Mouse (Mus musculus) naive thymus-derived CD4-positive, alpha-beta T cell, adult 2 months (primary cell): ENCODE results near the gene Pdzd3.

ENCODE experiments used
- DNase-seq: peaks from one replicate; pipeline ENCODE4 v3.0.0-alpha.2; 2011; ENCODE audit warnings: low read depth

Gene Pdzd3

DNA sequence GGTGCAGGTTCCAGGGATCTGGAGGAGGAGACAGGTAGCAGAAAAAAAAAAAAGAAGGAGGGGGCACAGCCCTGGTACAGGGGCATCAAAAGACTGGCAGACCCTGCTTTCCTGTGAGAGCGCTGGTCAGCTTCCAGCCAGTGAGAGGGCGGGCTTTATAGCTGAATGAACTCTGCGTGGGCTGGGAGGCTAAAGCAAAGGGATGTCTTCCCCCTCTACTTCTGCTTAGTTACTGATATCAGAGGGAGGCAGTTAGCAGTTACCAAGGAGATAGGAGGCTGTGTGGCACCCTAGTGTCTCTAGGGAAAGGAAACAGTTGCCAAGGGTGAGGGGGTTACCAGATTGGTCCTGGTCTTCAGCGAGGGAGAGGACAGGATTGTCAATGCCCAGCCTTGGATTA is 826 bp downstream of the Pdzd3 start:
- no peak for DNase-seq

DNA sequence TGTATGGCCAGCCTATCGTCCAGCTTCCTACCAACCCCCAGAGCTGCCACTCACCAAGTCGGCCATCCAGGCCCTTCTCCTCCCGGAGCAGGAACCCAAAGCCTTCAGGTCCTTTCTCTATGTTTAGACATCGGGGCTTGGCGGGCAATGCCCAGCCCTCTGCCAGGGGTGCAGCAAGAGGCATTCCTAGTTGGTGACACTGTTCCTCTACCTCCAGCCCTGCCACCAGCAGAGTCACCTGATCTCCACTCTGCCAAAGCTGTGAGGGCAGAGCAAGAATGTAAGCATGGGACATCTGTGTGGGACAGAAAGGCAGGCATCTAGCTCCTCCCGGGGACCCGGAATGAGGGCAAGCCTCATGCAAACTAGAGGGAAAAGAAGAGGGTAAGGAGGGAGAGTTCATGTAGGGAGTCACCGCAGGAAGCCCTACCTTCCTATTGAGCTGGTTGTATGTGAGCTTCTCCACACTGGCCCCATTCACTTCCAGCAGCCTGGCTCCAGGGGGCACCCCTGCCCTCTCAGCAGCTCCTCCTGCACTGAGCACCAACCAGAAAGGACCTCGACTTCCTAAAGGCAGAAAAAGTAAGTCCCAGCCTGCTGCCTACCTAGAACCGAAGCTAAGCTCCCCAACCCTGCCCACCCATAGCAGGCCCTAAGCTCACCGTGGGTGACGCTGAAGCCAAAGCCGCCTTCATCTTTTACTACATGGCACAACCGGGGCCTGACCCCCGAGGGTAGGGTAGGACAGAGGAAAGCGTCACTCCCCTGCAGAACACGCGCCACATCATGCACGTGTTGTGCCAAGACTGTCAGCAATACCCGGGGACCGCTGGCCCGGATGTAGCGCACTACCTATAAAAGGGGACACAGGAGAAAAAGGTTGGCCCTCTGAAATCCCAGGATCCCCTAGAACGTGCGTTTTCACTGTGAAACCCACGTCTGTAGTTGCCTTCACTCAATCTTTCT is 1.8 kb downstream of the Pdzd3 start:
- peak; percentile 64 for DNase-seq

DNA sequence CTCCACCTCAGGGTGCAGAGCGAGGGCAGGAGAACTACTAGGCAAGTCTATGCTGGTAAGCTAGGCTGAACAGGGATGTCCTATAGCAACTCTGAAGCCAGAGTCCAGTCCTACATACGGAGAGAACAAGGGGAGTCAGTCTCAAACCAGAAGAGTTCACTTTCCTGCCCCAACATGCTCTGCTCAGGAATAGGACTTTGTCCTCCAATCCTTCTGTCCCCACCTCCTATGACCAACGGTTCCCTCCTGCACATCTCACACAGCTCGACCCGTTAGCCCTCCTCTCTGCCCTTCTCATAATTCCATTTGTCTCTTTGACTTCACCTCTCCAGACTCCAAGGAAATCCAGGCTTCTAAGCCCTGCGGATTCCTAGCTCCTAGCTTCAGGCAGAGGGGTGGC is 3.4 kb downstream of the Pdzd3 start:
- DNase-seq = no peak

DNA sequence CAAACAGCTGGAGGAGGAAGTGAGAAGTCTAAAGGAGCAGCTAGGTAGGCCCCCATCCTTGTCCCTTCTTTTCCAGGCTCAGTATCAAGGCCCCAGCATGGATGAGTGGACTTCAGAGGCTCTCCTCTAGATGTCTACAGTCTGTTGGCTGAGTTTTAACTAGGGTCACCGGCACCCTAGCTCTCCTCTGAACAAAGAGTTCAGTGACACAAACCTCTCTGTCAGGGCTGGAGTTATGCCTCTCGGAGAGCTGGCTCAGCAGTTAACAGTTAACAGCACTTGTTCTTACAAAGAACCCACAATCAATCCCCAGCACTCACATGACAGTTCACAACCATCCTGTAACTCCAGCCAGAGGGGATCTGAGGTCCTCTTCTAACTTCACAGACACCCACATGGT is 7.7 kb downstream of the Pdzd3 start:
- no peak for DNase-seq

DNA sequence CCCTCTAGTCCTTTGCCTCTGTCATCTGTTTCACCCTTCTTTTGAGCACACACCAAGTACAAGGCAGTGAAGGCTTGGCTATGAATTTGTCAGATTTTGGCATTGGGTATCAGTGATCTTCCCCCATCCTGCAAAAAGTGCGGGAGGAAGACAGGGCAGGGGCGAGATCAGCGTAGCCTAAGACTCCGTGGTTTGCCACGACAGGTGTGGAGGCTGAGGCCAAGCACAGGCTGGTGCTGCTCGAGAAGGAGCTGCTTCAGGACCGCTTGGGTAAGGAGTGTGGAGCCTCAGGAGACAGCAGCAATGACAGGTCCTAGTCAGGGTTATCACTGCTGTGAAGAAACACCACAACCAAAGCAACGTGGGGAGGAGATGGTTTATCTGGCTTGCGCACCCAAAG is 9.9 kb downstream of the Pdzd3 start:
- DNase-seq = no peak

DNA sequence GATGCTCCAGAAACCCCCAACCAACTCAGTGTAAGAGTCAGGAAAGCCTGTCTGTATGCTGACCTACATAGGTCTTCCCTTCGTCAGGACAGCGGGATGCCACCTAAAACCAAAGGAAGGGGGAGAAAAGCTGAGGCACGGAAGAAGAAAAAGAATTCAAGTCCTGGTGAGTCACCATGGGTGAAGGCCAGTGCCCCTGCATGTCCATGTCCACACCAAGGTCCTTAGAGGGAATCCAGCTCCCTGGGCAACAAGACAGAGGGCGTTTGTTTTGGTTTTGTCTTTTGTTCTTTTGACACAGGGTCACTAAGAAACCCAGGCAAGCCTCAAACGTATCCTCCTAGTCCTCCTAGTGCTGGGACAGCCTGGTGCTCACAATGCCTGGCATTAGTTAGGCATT is 10.4 kb downstream of the Pdzd3 start:
- no peak for DNase-seq

DNA sequence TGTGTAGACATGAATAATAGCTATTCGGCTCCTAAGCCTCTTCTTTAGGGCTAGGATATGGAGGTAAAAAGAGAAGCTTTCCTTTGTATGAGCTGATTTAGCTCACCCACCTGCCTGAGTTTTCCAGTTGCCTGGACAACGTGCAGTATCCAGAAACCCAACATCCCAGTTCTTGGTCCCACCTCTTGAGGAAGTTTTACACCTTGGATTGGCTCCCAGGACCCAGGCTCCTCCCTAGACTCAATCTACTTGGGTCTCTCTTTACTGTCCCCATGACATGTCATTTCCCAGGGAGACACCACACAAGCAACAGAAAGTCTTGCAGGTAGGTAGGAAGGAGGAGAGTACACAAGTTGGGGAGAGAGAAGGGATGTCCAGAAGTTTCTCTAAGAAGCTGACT is 10.9 kb downstream of the Pdzd3 start, which contains the start of gene Ccdc153:
Gene Ccdc153, plus strand, starts transcription at position 278 of the 400 bp plus-strand sequence.
- no peak for DNase-seq

DNA sequence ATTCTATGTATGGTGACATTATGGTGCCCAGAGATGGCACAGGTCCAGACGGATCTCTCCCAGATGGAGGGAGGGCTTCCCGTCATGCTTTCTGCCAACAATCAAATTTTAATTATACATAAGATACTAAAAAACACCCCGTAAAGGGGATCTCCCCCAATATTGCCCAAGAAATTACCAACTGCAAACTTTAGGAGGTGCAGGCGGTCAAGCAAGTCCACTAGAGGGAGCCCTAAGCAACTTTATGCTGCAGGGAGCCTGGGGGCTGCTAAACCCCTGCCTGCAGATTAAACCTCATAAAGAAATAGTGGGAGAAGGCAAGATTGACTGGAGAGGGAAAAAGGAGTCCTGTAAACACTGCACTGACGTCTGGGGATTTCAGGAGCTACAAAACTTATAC is 11.8 kb downstream of the Pdzd3 start:
- DNase-seq = peak; percentile 84

DNA sequence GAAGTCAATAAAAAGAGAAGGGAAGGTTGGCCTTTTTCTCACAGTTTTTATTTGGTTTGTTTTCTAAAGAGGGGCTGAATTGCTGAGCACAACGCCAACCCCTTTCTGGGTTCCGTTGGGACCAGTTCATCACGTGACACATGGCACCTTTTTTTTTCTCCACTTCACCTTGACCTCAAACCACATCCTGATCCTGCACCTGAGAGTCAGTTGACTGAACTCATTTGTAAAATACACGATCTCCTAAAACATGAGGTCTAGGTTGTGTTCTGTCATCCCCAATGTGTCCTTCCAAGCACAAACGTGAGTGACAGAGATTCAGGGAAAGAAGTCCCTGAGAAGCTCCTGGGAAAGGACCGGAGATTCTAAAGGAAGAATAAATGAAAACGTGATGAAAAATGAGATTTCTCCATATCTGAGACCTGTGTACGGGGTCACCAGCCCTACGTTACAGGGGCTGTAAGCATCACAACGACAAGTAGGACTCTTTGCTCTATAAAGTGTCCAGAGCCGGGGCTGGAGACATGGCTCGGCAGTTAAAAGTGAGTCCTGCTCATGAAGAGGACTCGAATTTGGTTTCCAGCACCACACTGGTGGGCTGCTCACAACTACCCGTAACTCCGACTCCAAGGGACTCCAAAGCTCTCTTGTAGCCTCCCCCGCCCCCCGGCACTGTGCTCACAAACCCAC is 12.6 kb downstream of the Pdzd3 start:
- peak; percentile 88 for DNase-seq

DNA sequence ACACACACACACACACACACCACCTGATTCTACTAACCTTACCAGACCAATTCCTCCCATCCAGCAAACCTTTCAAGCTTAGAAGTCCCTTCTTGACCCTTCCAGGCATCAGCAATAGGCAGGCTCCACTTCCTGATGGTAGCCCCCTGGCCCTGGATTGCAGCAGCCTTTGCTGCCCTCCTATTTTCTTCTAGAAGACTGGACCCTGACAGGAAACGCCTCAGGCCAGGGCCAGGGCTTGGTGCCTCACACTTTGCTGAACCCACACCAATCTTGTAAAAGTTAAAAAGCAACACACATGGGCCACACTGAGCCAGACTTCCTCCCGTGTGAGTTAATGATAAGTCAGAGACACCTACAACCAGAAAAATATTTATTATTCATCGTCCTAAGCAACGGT is 14.1 kb downstream of the Pdzd3 start:
- peak; percentile 54 for DNase-seq

DNA sequence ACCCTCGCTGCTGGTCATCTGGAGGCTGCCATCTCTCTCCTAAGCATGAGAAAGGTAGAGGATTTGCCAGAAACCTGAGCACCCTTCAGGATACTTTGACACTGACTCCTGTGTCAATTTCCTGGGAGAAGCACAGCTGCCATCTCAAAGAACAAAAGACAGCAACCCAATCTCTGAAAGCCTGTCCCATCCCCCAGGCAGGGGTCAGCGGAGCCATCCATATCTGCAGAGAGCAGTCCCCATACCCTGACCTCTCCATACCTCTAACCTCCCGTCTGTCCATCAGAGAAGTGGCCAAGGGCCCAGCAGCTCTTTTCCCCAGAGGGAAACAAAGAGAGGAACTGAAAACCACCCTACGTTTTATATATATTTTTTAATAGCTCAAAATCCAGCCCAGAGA is 14.7 kb downstream of the Pdzd3 start:
- DNase-seq = no peak

DNA sequence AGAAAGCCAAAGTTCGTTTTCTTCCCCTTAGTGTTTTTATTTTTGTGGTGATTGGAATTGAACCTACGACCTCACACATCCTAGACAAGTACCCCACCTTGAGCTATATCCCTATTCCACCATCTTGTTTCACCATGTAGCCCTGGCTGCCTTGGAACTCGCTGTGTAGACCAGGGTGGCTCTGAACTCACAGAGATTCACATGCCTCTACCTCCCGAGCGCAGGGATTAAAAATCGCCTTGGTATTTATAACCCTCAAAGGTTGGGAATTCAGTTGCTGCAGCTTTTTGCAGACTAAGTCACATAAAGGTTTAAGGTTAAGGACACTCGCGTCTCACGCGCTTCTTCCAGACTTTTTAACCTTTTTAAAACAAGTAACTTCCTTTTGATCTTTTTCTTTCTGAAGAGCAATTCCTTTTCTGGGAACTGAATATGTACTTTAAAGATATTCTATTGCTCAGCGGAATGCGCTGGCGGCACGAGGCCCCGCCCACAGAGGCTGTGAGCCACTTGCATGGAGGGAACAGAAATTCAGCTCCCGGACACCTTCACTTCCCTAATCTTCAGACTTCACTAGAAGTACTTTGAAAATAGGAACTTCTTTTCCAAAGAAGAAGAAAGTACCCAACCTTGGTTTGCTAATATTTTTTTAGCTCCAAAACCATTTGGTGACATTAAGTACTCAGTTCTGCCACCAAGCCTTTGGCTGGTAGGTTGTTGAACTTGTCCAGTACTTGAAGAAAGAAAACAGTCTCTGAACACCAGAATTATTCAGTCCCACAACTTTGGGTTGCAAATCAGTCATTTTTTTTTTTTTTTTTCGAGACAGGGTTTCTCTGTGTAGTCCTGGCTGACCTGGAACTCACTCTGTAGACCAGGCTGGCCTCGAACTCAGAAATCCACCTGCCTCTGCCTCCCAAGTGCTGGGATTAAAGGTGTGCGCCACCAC is 16.5 kb downstream of the Pdzd3 start:
- DNase-seq = peak; percentile 62

DNA sequence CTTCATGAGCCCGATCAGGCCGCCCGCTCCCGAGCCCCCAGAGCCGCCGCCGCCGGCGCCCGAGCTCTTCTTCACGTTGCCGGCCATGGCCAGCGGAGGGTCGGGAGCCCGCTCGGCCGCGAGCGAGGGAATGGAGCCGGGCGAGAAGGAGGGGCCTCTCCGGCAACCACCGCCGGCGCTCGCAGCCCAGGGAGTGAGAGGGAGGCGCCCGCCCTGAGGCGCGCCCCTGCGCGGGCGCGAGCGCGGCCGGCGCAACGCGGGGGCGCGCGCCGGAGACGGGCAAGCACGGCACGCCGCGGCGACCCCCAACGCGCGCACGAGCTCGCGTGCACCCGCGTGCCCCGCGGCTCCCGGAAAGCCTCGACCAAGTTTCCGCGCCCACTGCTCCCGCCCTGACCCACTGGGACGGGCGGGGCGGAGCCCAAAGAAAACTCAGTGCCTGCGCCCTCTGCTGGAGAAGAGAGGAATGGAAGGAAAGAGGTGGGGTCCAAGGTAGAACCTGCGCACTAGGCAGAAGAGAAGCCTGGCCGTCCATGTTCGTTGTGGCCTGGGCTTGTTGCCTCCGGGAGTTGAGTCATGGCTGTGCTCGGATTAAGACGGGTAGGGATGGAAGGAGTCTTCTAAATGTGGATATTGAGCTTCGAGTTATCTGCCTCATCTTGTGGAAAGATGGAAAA is 17.3 kb downstream of the Pdzd3 start, which contains the start of gene Cbl:
Gene Cbl, minus strand, starts transcription at position 248 of the 677 bp plus-strand sequence.
- peak; percentile 99 for DNase-seq

DNA sequence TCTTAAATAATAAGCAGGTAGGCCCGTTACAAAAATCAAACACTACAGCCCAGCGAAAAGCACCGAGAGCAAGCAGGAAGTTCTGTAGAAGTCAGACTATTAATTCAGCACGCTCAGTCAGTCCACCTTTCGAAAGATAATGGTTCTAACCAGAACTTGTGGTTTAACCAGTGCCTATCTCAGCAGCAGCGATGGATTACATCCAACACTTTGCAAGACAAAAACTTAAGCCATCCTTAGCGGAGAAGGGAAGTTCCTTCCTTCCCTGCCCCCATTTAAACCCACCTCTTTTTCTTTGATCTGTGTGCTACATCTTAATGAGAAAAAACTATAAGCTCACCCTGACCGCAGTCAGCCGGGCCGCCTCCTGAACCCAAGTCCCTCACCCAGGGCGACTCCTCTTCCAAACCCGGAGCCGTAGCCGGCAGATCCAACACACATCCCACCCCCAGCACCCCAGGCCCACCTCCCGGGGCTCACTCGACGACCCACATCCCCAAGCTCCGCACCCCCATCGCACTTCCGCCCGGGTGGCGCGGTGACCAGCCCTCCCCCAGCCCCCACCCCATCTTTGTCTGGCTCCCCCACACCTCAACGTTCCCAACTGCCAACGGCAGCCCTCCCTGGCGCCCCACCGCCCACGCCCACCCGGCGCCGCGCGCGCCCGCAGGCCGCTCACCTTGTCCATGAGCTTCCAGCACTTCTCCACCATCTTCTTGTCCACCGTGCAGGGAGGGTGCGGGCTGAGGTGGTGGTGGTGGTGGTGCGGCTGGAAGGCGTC is 18.1 kb downstream of the Pdzd3 start:
- peak; percentile 74 for DNase-seq

DNA sequence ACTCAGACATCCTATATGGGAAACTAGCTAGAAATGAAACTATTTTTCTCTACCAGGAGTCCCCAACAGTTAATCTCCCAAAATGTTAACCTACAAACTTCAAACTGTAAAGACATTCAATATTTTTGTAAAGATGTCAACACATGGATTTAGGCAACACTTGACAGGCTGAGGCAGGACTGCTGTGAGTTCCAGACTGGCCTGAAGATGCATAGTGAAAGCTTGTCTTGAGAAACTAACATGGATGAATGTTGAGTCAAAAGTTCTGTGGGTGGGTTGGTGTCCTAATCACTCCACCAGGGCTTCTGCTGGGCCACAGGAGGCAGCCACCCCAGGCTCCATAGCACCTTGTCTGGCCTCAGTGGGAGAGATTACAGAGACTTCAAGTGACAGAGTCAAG is 19.7 kb downstream of the Pdzd3 start:
- DNase-seq = no peak

DNA sequence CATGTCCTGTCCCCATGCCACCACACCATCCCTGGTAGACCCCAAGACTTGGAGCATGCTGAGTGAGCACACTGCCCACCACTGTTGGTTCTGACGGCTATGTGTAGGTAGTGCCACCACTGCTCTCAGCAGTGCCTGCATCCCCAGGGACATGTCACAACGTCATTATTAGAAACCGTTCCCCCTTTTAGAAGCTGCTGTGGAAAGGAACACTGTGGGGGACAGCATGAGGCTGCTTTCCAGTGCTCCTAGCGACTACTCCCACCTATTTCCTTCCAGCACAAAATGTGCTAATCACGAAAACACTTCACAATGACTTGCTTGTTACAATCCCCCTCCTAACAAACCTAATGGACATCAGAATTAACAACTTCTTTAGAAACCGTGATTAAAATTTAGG is 25.3 kb downstream of the Pdzd3 start:
- DNase-seq = no peak

DNA sequence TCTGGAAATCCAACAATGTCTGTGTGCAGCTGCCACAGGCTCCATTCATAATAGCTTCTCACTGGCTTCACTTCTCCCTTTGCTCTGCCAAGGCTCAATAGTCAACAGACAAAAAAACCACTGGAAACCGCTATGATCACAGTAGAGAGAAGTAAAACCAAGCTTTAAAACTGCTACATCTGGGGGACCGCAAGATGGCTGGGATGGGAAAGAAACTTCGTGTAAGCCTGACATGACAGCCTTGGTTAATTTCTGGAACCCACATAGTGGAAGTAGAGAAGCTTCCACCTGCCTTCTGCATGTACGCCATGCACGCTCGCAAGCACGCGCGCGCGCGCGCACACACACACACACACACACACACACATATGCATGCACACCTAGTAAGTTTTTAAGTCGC is 37.7 kb downstream of the Pdzd3 start:
- DNase-seq = peak; percentile 43

DNA sequence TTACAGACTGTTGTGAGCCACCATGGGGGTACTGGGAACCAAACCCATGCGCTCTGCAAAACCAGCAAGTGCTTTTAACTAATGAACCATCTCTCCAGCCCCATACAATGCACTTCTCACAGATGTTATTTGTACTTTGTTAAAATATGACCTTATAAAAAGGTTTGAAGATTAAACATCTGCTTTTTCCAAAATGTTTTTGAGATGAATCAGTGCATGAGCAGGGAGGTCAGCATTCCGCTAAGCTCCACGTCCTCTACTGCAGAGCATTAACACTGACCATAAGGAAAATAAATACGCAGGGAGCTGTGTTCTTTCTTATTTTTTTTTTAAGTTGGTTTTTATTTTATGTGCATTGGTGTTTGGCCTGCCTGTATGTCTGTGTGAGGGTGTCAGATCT is 38.9 kb downstream of the Pdzd3 start:
- no peak for DNase-seq

DNA sequence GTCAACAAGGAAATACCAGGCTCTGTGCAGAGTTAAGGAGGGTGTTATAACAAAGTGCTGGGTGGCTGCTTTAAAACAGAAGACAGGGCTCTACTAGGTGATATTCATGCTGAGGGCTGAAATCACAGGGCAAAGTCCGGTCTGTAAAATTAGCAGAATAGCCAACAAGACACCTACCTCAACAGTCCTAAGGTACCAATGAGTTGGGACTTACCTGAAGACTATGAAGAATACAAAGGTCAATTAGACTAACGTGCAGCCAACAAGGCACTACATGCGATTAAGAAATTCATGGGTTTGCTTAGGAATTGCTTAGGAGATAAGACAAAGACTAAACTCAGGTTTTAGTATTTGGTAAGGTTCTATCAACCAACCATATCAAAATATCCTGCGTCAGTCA is 41.9 kb downstream of the Pdzd3 start:
- no peak for DNase-seq

DNA sequence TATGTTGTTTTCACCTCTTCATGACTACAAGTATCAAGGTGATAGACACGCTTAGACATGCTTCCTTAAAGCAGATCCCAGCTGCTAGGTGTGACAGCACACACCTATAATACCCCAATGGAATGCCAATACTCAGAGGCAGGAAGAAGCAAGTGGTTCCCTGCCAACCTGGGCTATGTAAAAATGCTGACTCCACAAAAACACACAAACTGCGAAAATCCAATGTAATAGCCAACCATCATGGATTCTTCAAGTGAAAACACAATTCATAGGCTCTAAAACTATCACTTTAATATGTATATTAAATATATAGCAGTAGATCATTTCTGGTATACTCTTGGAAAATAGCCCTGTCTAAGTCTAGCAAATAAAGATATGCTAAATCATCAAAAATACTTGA is 43.4 kb downstream of the Pdzd3 start:
- DNase-seq = no peak

DNA sequence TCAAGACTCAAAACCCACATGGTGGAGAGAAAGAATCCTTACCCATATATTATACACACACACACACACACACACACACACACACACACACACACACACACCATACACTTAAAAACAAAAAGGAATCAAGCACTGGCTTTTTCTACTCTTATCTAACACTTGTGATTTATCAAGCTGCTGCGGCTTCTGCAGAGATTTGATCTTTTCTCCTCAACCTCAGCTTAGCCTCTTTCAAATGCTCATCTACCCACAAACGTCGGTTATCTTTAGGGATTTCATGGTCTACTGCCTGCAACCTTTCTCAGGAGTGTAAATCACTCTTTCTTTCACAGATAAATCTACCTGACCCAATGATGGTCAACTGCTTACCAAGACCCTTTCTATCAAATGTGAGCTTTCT is 50.8 kb downstream of the Pdzd3 start:
- DNase-seq = no peak
